Mouse (Mus musculus): ENCODE measurements around the gene Ppox.

Gene Ppox

DNA sequence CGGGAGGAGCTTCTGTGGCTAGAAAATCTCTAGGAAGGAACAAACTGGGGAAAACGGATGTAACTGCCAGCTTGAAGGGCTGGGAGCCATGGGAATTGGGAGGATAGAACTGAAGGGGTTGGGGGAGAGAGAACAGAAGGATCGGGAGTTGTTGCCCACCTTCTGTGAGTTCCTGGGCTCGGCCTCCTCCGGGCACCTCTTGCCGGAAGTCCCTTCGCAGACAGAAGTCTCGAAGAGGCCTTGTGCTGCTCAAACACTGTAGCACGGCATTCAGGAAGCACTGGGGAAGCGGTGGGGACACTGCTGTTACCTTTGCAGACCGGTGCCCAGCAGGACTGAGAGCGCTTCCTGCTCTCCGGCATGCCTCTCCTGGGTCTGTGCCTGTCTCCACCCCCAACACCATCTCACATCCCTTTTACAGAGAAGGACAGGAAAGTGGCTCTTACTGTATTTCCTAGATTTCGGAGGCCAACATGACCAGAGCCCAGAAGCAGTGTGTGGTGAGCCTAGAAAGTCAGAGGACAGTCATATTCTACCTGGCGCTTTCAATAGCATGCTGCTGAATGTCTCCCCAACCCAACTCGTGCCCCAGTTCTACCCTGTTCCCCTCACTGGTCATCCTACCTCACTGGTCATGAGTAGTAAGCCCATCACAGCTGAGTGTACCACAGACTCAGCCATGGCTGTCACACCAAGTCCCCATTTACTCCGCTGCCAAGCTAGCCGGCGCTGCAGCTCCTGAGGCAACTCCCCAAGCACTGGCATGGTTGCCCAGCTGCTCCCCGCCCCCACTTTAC lies 4.3 kb upstream of the Ppox start:
- peak in 1 of 2 experiments; percentile 1 for DNase-seq

DNA sequence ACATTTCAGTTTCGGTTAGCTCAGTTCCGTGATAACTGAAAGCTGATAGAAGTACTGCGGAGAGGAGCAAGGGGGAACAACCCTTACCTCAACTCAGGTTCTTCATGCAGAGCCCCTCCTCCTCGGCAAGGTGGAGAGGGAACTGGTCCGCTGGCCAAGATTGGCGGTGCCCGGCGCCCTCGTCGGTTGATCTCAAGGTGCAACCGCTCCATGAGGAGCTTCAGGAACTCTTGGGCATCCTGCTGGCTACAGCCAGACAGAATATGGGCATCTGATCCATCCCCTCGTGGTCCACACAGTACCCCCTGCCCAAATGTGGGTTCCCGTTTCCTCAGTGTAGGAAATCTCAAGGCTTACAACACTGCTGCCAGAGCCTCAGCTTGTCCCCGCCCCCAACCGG lies 3.5 kb upstream of the Ppox start:
- DNase-seq = no peak

DNA sequence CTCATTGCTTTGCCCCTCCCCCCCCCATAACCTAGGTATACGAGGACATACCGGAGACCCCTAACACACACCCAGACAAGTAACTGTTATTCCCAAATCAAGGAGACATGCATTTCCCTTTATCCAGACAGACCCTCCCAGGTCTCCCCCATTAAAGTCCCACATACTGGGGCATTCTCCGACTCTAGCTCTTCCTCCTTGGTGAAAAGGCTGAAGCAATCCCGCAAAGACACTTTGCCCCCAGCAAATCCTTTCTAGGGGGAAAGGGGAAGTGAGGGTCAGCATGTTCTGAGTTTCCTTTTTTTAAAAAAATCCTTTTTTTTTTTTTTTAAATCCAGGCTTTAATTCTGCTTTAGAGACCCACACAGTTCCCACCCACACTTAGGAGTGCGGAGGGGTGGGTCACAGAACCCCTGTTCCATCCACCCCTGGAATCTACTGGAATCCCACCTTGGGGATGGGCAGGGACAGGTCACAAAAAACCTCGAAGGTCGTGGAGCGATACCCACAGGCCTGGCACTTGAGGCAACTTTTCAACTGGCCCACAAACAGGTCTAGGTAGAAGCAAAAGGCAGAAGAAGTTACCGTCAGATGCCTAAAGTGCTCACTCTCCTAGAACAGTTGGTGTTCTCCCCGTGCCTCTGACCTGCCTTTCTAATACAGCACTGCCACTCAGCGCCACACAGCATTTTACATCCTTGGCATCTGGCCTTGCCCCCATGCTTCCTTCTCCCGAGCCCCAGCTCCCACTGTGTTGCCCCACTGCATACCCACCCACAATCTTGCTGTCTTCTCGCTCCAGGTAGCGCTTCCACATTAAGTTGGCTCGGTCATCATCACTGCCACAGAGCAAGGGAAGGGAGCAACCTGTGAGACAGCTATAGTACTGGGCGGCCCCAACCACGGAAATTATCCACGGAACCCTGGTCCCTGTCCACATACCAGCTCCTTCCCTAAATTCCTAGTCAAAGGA lies 2.5 kb upstream of the Ppox start:
- peak in 1 of 2 experiments; percentile 2 for DNase-seq

DNA sequence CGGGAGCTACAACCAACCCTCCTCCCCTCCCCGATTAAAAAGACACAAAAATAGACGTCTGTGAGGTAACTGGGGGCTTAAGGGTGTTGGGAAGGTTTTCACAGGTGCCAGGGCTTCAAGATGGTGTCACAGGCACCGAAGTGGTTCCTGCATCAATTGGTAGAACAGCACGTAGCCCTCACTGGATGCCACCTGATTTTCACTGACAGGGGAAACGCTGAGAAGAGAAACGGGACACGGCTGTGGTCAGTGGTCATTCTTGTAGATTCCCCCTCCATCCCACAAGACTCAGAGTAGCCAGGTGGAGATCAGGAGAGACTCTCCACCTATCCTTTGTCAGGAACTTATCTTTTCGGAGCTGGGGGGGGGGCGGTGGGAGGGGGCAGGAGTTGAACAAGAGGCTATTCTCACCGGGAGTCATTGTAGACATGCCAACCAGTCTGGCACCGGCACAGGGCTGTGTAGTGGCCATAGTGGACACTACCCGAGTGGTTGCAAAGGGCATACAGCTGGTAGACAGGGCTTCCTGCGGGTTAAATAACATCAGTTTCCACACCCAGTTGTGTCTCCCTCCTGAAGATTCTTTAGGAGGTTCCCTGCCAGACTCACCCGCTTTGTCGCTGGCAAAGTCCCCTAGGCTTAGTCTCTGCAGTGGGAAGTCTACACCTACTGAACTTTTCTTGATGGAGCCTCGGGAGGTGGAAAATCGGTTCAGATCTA lies 1.3 kb upstream of the Ppox start:
- no peak for DNase-seq

DNA sequence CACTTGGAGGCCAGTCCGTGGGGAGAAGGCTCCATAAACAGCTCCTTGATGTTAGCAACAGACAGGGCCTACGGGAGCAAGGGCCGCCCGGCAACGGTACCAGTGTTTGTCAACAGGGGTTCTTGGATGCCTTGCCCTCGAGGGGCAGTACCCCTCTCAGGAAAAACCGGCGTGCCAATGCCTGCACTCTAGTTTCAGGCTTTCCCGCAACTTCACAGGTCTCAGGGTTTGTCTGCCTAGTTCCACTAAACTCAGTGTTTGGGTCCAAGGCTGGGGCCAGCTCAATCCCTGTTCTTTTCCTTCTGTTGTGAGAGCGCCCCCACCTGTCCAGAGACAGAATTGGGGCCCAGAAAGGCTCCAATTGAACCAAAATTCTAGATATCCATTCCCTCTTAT lies 540 bp upstream of the Ppox start:
- peak; percentile 77 to 80 for DNase-seq

DNA sequence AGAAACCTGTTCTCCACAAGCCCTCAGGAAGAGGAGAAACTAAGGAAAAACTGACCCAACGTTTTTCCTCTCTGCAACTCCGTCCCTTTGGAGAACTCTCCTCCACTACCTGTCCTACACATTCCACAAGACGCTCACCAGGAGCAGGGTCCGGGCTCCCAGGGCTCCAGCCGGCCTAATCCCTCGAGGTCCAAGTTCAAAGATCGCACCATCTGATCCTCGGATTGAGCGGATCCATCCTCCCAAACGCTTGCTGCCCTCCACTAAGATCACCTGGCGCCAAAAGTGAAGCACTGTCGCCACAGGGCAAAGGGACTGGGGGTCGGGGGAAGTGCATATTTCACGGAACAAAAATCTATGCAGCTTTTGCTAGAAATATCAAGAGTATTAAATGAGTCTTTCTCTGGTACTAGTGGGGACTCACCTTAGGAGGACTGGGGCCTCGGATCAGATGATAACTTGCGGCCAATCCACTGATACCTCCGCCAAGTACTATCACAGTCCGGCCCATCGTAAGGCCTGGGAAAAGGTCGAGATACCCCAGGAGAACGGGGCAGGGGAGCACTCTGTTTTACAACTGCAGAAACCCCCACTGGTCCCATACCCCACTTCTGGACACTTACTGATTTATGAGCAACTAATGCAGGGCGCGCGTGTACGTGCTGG lies 603 bp downstream of the Ppox start:
- no peak for DNase-seq

DNA sequence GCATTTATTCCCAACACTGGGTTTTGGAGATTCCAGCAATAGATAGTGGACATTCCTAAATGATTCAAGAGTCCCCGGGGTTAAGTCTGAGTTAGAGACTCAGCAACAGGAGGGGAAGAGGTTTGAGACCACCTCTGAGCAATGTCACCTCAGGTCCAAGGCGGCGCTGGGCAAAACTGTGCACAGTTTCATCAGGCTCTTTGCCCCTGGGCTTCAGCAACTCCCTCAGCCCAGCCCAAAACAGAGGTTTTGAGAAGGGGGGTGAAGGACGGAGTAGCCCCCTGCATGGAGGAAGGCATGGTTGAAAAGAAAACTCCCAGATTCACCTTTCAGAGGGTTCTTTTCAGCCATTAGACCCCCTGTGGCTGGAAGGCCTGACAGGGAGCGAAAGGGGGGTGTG lies 1.3 kb downstream of the Ppox start:
- no peak for DNase-seq

DNA sequence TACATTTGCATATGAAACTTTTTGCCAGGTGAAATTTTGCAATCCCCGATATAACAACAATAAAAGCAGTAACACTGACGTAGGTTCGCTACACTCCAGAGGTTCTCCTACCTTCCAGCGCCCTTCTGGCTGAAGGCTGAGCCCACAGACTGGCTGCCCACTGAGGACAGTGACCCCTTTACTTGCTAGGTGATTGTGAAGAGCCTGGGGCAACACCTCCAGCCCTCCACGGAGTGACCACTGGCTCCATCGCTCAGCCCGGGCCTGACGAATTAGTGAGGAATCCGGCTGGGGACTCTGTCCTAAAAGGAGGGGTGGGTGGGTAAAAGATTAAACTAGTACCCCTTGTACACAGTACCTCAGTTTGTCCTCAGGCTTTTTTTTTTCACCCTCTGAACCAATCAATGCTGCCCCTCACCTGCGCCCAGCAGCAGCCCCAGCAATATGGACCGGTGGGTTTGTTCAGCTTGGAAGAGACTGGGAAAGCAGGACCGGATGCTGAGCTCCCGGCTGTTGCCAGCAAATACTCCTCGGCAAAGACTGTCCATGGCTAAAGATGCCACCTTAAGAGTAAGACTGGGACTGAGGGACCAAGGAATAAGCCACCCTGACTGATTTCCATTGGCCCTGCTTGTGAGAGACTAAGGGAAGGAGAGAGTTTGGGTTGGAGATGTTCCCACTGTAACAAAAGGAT lies 1.8 kb downstream of the Ppox start:
- DNase-seq = no peak

DNA sequence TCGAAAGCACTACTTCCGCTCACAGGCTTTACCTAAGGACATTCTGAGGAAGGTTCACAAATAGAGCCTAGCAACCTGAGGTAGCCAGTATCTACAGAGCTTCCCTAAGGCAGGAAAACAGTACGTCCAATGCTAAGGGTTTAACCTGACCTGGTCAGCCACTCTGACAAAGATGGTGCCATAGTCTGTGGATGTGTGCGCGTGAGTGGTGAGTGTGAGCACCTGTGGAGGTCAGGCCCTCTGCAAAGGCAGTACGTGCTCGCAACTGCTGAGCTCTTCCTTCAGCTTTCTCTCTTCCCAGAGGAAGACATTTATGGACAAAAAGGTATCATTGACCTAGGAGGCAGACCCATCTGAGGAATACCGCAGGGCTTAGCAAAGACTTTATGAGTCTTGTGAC lies 2.5 kb downstream of the Ppox start:
- DNase-seq = no peak

DNA sequence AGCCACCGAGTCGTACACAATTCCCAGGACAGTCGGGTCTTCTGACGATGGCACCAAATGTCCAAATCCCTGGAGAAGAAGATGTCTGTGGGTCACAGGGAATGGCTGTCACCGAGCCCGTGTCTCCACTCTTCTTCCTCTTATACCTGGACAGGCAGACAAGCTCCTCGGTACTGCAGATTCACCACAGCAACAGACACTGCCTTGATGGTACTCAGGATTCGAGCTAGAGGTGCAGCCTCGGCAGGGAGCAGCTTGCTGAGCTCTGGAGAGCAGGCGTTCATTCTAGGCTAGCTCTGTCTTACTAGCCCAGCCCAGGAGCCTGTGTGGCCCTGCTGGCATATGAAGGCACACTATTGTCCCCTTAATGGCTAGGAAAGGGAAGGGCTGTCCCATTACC lies 3.2 kb downstream of the Ppox start:
- DNase-seq = no peak

DNA sequence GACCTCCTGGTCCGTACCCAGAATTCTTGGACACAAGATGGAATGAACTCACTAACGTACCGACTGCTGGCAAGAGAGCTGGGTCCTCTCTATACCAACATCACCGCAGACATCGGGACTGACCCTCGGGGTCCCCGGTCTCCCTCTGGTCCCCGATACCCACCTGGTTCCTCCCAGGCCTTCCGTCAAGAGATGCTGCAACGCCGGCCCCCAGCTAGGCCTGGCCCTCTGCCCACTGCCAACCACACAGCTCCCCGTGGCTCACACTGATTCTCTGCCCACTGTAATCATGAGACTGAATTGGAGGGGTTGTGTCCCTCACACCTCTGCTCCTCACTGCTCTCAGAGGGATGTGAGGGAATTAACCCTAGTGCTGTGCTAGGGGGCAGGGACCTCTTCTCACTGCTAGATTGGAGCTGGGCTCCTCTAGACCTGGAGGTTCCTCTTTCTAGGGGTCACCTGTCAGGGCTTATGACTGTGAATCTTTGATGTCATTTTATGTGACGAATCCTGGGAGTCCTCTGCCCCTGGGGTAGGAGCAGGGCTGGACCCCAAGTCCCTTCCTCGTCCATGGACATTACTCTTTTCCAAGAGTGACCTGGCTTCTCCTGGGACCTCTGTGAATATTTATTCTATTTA lies 4.8 kb downstream of the Ppox start:
- no peak for DNase-seq

DNA sequence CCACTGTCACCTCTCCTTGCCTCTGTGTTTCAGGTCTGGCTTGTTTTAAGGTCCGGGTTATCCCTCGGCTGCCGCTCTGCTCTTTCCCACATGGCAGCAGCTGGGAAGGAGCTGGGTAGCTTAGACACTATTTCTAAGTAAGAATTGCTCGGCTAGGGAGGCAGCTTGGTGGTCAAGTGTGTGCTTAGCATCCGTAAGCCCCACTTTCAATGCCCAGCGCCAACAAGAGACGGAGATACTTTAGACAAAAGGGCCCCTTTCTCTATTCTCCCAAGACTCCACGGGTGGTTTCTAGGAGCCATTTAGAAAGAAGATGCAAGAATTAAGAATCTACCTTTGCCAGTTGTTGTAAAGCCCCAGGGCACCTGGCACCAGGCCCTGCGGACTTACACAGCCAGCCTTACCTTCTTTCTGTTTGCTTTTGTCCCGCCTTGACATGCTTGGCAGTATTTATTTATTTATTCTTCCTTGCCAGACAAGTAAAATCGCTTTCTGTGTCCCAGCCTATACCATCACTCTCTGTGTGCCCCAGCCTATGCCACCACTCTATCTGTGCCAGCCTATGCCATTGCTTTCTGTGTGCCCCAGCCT lies 5.7 kb downstream of the Ppox start:
- no peak for DNase-seq

DNA sequence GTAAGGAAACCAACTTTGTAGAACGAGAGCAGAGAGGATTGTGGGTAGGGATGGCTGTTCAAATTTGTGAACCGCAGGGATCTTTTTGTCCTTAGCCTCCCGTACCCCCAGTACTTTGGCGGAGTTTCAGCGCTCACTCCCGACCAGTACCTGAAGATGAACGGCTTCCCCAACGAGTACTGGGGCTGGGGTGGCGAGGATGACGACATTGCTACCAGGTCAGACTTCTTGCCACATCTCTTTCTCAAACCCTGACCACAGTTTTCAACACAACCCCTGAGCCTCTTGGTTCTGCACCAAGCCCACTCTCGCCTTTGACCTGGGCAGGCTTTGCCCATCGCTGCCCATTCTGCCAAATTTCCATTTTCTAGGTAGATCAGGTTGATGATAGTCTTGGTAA lies 6.8 kb downstream of the Ppox start:
- DNase-seq = no peak

DNA sequence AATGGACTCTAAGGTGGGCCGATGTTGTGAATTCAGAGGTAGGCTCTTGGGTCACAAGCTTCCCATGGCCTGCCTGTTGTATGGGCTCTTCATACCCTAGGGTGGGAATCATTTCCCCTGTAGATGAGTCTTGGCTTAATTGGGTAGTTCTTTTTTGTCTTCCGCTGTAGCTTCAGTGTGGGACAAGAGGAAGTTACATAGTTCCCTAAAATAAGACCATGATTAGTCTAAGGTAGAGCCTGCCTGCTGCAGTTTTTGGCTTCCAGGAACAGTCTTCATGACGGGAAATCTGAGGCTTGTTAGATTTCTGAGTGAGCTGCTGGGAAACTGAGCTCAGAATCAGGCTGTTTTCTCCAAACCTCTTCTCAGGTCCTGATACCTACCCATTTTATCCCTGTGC lies 8.9 kb downstream of the Ppox start:
- no peak for DNase-seq

DNA sequence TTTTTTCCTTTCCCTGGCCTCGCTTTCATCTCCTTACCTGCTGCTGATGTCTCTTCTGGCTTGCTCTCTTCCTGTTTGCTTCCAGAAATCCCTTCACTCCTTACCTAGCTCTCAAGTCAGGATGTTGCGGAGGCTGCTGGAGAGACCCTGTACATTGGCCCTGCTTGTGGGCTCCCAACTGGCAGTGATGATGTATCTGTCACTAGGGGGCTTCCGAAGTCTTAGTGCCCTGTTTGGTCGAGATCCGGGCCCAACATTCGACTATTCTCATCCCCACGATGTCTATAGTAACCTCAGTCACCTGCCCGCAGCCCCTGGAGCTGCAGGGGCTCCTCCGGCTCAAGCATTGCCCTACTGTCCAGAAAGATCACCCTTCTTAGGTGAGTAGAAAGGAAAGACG lies 9.4 kb downstream of the Ppox start:
- DNase-seq = no peak

DNA sequence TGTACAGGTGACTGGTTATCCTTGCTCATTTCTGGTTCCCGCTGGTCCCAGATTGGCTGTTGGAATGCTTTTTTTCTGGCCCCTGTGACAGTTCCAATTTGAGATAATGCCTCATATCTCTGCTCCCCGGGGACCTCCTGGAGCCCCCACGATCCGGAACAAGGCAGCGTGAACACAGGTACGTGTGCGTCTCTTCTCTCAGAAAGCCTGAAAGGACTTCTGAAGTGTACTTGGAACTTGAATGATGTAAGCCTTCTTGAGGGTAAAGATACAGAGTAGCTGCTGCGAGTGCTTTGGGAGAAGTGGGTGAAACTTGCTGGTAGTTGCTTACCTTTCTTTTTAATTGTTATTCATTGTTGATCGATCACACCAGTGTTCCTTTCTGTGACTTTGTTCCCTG lies 9.8 kb downstream of the Ppox start:
- DNase-seq = no peak

DNA sequence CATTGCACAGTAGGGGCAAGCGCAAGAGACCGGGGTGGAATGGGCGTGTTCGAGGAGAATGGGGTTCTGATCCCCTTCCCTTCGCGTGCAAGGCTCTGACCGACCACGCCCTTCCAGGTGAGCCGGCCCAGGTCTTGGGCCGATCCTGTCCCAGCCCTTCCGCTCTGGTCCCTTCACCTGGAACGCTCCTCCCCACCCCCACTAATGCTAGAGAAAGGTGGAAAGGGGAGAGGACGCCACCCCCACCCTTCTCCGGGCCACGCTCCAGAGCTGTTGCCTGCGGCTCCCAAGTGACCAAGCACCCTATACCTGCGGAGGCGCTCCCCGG lies 10.4 kb downstream of the Ppox start:
- DNase-seq = peak in 1 of 2 experiments; percentile 40

DNA sequence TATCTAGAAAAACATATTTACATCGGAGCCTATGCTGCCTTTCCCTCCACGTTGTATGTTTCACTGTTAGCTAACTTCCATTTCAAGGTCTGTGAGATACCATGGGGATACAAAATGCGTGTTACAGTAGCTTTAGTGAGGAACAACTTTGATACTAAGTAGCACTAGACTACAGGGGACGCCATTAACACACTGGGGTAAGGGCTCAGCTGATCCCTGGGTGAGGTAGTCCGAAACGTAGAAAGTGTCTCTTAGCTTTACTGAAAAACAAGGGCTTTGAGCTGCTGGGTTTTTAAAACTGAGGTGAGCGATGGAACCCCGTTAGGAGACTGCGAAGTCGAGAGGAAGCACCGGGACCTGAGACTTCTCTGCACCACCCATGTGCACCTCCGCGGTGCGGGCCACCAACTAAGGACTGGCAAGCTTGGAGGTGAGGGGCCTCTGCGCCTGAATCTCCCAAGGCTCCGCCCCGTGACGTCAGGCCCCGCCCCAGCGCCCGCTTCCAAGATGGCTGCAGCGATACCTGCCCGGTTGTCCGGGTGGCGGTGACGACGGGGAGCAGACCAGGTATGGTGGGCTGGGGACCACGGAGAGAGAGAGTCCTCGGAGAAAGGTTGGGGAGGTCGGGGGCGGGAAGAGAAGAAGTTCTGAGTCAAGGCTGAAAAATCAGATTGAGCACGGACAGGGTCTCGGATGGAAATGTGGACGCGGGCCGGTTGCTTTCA lies 11.0 kb downstream of the Ppox start, which contains the start of gene B4galt3:
B4galt3 (plus strand) TSS at position 481 of the 725 bp plus-strand sequence.
- peak; percentile 98 to 99 for DNase-seq

DNA sequence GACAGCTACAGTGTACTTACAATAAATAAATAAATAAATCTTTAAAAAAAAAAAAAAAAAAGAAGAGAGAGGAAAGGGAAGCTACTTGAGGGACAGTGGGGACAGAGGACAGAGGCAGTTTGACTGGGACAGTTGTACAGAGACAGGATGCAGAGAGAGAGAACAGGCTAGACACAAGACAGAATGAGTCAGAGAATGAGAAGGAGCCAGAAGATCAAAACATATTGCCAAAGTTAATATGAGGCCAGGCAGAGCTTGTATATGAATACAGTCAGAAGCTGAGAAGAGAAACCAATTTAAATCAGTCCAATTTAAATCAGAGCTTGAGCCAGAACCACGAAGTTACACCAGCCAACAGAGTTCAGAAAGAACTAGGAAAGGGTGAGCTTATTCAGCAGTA lies 12.6 kb downstream of the Ppox start:
- DNase-seq = no peak

DNA sequence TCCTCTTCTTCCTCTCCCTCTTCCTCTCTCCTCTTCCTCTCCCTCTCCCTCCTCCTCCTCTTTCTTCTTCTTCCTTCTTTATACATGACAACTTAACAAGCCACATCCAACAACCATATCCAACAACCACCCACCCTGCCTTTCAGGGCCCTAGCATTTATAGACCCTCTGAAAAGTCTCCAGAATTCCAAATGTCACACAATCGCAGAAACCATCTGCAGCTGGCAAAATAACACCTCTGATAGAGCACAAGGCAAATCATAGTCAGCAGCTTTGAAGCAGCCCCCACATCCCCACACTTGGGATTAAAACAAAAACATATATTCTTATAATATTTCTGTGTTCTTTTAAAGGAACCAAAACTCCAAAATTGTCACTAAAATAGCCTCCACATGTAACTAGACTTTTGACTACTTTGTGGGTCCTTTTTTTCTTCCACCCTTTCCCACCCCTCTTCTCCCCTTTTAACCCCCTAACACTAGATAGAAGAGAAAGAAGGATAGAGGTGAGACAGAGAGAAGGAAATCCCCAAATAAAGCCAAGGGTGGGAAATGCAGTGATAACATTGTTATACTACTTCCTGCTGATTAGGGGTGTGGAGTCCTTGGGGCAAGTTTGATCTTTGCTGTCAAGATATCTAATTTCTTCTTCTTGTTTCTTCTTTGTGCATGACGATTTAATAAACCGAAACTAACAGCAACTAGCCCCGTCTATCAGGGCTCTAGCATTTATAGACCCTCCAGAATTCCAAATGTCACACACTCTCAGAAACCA lies 14.8 kb downstream of the Ppox start:
- no peak for DNase-seq
